Mouse (Mus musculus) ES-E14 (cell line): ENCODE measurements around the gene Lamtor2.

Experiments
- CHD2 ChIP-seq: IDR thresholded peaks from 2 replicates; pipeline ENCODE4 v1.6.1; 2014; ENCODE audit warnings: mild to moderate bottlenecking, low read depth, low read length, inconsistent platforms
- HCFC1 ChIP-seq: IDR thresholded peaks from 2 replicates; pipeline ENCODE4 v1.6.1; 2012; ENCODE audit warnings: low read length, inconsistent platforms, borderline replicate concordance; ENCODE audit not compliant: insufficient read depth
- ZC3H11A ChIP-seq: IDR thresholded peaks from 2 replicates; pipeline ENCODE4 v1.6.1; 2012; ENCODE audit warnings: low read depth, mild to moderate bottlenecking, inconsistent platforms, low read length, borderline replicate concordance
- ZNF384 ChIP-seq: IDR thresholded peaks from 2 replicates; pipeline ENCODE4 v1.6.1; 2012; ENCODE audit warnings: low read depth, low read length, inconsistent platforms

DNA sequence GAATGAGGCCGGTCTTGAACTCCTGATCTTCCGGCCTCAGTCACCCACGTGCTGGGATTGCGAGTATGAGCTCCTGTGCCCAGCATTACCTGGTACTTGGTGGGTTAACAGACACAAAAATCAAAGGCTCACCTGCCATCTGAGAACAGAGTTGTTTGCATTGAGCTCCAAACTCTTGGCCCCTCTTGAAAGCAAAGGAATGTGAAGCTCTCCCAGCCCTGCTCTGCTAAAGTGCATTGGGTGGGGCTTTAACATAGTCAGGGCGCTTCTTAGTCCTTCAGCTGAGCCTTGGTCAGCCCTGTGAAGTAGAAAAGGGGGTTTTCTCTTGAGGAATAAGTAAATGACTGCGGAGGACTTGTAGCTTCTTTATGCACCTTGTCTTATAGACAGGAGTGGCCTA, 32.9 kb upstream of the Lamtor2 start:
- TF ChIP-seq ZNF384 = no peak
- no peak for TF ChIP-seq CHD2
- no peak for TF ChIP-seq HCFC1
- TF ChIP-seq ZC3H11A = no peak
